Mouse (Mus musculus) gastrocnemius, postnatal 14 days (tissue): Measurements from ENCODE around the gene Gm13694. TPM values are rescaled to one million over a fixed set of nuclear protein-coding genes. Genes with fewer than 3 reads are reported as not detected.

ENCODE experiments used
- DNase-seq: peaks from one replicate; pipeline ENCODE4 v3.0.0; 2021; ENCODE audit warnings: mixed read lengths
- intact Hi-C: fragments of 180-260 bp; cut with DNase I; formaldehyde crosslinking; loops from one replicate; pipeline ENCODE4 v1.15.1; 2025; ENCODE audit warnings: low total_unique reads
- total RNA-seq, 2 experiments: library from RNA; stranded (reverse); gene quantifications; 2 replicates each; pipeline ENCODE4 v1.2.3; 2021

Gene Gm13694
- total RNA-seq, 2 experiments from 2014 or later: 0.60 to 0.80 TPM

GRCm38 (mm10) chr2:84021930-84022329 is 43.2 kb downstream of the Gm13694 start:
- DNase-seq: no peak
- intact Hi-C loops: no loop called here

GRCm38 (mm10) chr2:84022905-84023304 is 44.2 kb downstream of the Gm13694 start:
- peak; percentile 32 for DNase-seq
- intact Hi-C loops: no loop called here

GRCm38 (mm10) chr2:84023319-84023718 is 44.6 kb downstream of the Gm13694 start:
- intact Hi-C loops: no loop called here
- no peak for DNase-seq

- intact Hi-C loops: no loop called here
- peak; percentile 25 for DNase-seq
These were observed 46.5 kb downstream of the Gm13694 start for GRCm38 (mm10) chr2:84025217-84025616.

Other genes with a start within 250 kb of the Gm13694 start
- 1 to 10 TPM; 2.6 to 2.8 TPM for gene Fam171b, start 166.3 kb upstream of the Gm13694 start, total RNA-seq
- not detected for gene Zswim2, start 37.7 kb upstream of the Gm13694 start, total RNA-seq
- under 1 TPM; 0.60 to 0.80 TPM for gene Gm13698, start 23.2 kb upstream of the Gm13694 start, total RNA-seq
- gene Gm13693, start 17.4 kb upstream of the Gm13694 start, total RNA-seq: under 1 TPM; 0.60 to 0.80 TPM
- under 1 TPM in 1 of 2 experiments, not detected in 1; 0.60 TPM for gene Gm13695, start 11.6 kb upstream of the Gm13694 start, total RNA-seq
- under 1 TPM; 0.60 to 0.80 TPM for gene Gm13696, start 5.8 kb upstream of the Gm13694 start, total RNA-seq
- under 1 TPM; 0.60 to 0.80 TPM for gene Gm13697, start 5.8 kb downstream of the Gm13694 start, total RNA-seq
- under 1 TPM; 0.60 to 0.80 TPM for gene Gm13691, start 11.6 kb downstream of the Gm13694 start, total RNA-seq